20 mouse cellular contexts compared by ENCODE assay signal in the genomic region with DNA sequence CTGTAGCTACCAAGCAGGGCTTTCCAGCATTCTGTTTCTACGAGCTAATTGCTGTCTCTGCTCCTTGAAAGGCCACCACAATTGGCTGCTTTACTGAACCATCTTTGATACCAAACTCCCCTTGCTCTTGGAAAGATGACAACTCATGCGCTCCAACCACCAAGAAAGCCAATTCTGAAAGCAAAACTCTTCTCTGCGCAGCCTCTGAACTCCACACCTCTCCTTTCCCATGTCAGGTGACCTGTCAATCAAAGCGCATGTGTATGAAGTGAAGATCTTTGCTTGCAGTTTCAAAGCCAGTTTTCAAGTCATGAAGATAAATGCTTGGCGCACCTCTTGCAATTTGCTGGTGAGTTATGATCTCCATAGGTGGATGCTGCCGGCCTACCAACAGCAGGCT.
DNase-seq lines count a peak whose midpoint lies in the region; ATAC-seq and TF ChIP-seq lines count a peak whose summit lies in the region.
"Had no signal": no experiment of that assay in that cellular context is flagged by ENCODE, and none has a peak within 500 bp of the region (broad histone marks: within the 10 kb centered on the region; RNA-seq: fewer than 3 reads in every experiment).

No protein-coding gene starts in this region.

- no peaks in the 10 kb centered on the region for H3K79me2 ChIP-seq in CH12.LX (replicated peaks; ENCODE audit: control insufficient read depth, extremely low read depth, insufficient read depth, poor library complexity, severe bottlenecking)

- no peaks in the 10 kb centered on the region for H3K27me3 ChIP-seq in CH12.LX (replicated peaks)
- H3K27me3 ChIP-seq in heart, embryonic 12.5 days (replicated peaks), result no peaks in the 10 kb centered on the region
- H3K27me3 ChIP-seq: hindbrain, embryonic 12.5 days; hindbrain, embryonic 15.5 days had no signal

- H3K9me3 ChIP-seq in CH12.LX (replicated peaks; ENCODE audit: low read length), result no peaks in the 10 kb centered on the region
- no peaks in the 10 kb centered on the region for H3K9me3 ChIP-seq in heart, embryonic 12.5 days (replicated peaks)
- H3K9me3 ChIP-seq: forebrain, embryonic 10.5 days; heart, embryonic 10.5 days; hindbrain, embryonic 12.5 days; hindbrain, embryonic 15.5 days had no signal

- H3K4me2 ChIP-seq in CH12.LX (ENCODE audit: insufficient read depth, low read depth, poor library complexity, severe bottlenecking), result peak overlapping the region; percentile 5; the same call in 1 of the 2 replicates
- no peak overlapping the region for H3K4me2 ChIP-seq in heart, embryonic 12.5 days
- H3K4me2 ChIP-seq: hindbrain, embryonic 12.5 days; hindbrain, embryonic 15.5 days had no signal

- TF ChIP-seq CTCF in CH12.LX (conservative IDR thresholded peaks at IDR 0.05 in 1 of 2, IDR thresholded peaks at IDR 0.05 in 1 of 2; ENCODE audit: low read depth in 2 of 2, low read length in 2 of 2), result no peak

- DNase-seq in CD4-positive, CD25-positive, alpha-beta regulatory T cell, adult 2 months (ENCODE audit: low read depth, low spot score), result peak; percentile 58
- no peak for DNase-seq in CH12.LX (ENCODE audit: extremely low read depth)
- DNase-seq in left cerebral cortex, postnatal 25 days (ENCODE audit: low spot score in 2 of 2), result no peak
- DNase-seq in adrenal gland, adult 2 months, result no peak
- DNase-seq: adrenal gland, postnatal 14 days; cerebellum, adult 11 months; cerebellum, adult 2 months; cerebellum, postnatal 10 days; cerebellum, postnatal 36 days; gastrocnemius, postnatal 25 days; heart, adult 18-20 months; kidney, adult 18-20 months had no signal

- dilution Hi-C loops in CH12.LX (cut with MboI; ENCODE audit: extremely low pct_ligation_motif_present, extremely low pct_unique_long_range_greater_than_20kb, low sequenced_read_pairs), result no loop called here

- no peak overlapping the region for H3K27ac ChIP-seq in CH12.LX (ENCODE audit: insufficient read depth, low read depth)
- H3K27ac ChIP-seq in heart, embryonic 12.5 days (ENCODE audit: poor library complexity, severe bottlenecking), result no peak overlapping the region
- H3K27ac ChIP-seq: forebrain, embryonic 10.5 days; heart, embryonic 10.5 days; hindbrain, embryonic 12.5 days; hindbrain, embryonic 15.5 days had no signal

- in situ Hi-C loops in CH12.LX (cut with MboI; ENCODE audit: low pct_ligation_motif_present, low pct_unique_long_range_greater_than_20kb, low sequenced_read_pairs), result no loop called here

- TF ChIP-seq EP300 in CH12.LX (IDR thresholded peaks at IDR 0.05; ENCODE audit: low read length), result no peak

- intact Hi-C loops in left cerebral cortex, postnatal 25 days (cut with DNase I), result no loop called here

- H3K4me3 ChIP-seq in CH12.LX (replicated peaks in 1 of 3; ENCODE audit: low read depth in 2 of 3, low read length in 2 of 3, poor library complexity in 1 of 3), result no peak overlapping the region
- H3K4me3 ChIP-seq in heart, embryonic 12.5 days, result no peak overlapping the region
- H3K4me3 ChIP-seq: forebrain, embryonic 10.5 days; heart, embryonic 10.5 days; hindbrain, embryonic 12.5 days; hindbrain, embryonic 15.5 days had no signal

- TF ChIP-seq POLR2A in CH12.LX (IDR thresholded peaks at IDR 0.05; ENCODE audit: low read depth, low read length), result no peak

- 83% methylated on average over 6 of the region's 6 CpGs for WGBS in heart, embryonic 12.5 days

- H3K9ac ChIP-seq in CH12.LX (ENCODE audit: insufficient read depth, low read depth), result no peak overlapping the region
- H3K9ac ChIP-seq in heart, embryonic 12.5 days, result no peak overlapping the region
- H3K9ac ChIP-seq: hindbrain, embryonic 12.5 days; hindbrain, embryonic 15.5 days had no signal

- no peak for TF ChIP-seq RAD21 in CH12.LX (IDR thresholded peaks at IDR 0.05; ENCODE audit: low read depth, low read length)

- H3K4me1 ChIP-seq in CH12.LX (ENCODE audit: control insufficient read depth in 1 of 2, insufficient read depth in 2 of 2), result no peaks in the 10 kb centered on the region
- no peaks in the 10 kb centered on the region for H3K4me1 ChIP-seq in heart, embryonic 12.5 days (replicated peaks)
- H3K4me1 ChIP-seq: forebrain, embryonic 10.5 days; heart, embryonic 10.5 days; hindbrain, embryonic 12.5 days; hindbrain, embryonic 15.5 days had no signal

- ATAC-seq in inflammation-experienced regulatory T-cells, adult 6 months, result peak; percentile 88
- no peak for ATAC-seq in heart, embryonic 12.5 days (ENCODE audit: insufficient number of reproducible peaks, low FRiP score)
- ATAC-seq: forebrain, embryonic 14.5 days; intestine, embryonic 16.5 days had no signal

- no peaks in the 10 kb centered on the region for H3K36me3 ChIP-seq in CH12.LX (replicated peaks in 1 of 2; ENCODE audit: control insufficient read depth in 1 of 2, insufficient read depth in 1 of 2, low read length in 1 of 2)
- H3K36me3 ChIP-seq in heart, embryonic 12.5 days, result no peaks in the 10 kb centered on the region
- H3K36me3 ChIP-seq: forebrain, embryonic 10.5 days; heart, embryonic 10.5 days; hindbrain, embryonic 12.5 days; hindbrain, embryonic 15.5 days had no signal

TF ChIP-seq in CH12.LX, 34 proteins besides CTCF, POLR2A, EP300 and RAD21:
- peak; percentile 67 for TF ChIP-seq NRF1 (IDR thresholded peaks at IDR 0.05; ENCODE audit: low read depth, low read length)
- peak; percentile 38; the same call in 1 of the 2 replicates for TF ChIP-seq USF1 (IDR thresholded peaks at IDR 0.05; ENCODE audit: low read depth, low read length)
- no peak for TF ChIP-seq MAX (IDR thresholded peaks at IDR 0.05; ENCODE audit: low read length)
